Mouse (Mus musculus) heart, embryonic 14.5 days (tissue): Measurements from ENCODE around the gene Ppip5k1. TPM values are rescaled to one million over a fixed set of nuclear protein-coding genes. Genes with fewer than 3 reads are reported as not detected.

ENCODE experiments used
- ATAC-seq: fragments of 200-750 bp; cut with Nextera tagmentation; 2 replicates; pipeline ENCODE4 v1.8.0; 2017; ENCODE audit warnings: low read depth, moderate TSS enrichment; ENCODE audit not compliant: insufficient number of reproducible peaks, insufficient read depth, low FRiP score
- H3K27ac ChIP-seq, 2 experiments: fragments of 200-500 bp in 1 of 2; fragments of 300-500 bp in 1 of 2; sonication (generic) in 1 of 2; replicated peaks in 1 of 2; 2 replicates each; pipeline ENCODE4 v1.5.1; 2012 to 2014; ENCODE audit warnings: low read depth in 2 of 2, low read length in 2 of 2, control low read depth in 1 of 2, mild to moderate bottlenecking in 1 of 2, mixed read lengths in 1 of 2; ENCODE audit not compliant: control insufficient read depth in 1 of 2, insufficient read depth in 1 of 2
- H3K27me3 ChIP-seq: fragments of 300-500 bp; sonication (generic); 2 replicates; pipeline ENCODE4 v1.6.1; 2014; ENCODE audit warnings: mild to moderate bottlenecking, low read length, control low read depth; ENCODE audit not compliant: control insufficient read depth, insufficient read depth
- H3K36me3 ChIP-seq: fragments of 300-500 bp; sonication (generic); 2 replicates; pipeline ENCODE4 v1.6.1; 2014; ENCODE audit warnings: mild to moderate bottlenecking, control low read depth, low read length, mixed read lengths; ENCODE audit not compliant: control insufficient read depth, insufficient read depth
- H3K4me1 ChIP-seq, 2 experiments: fragments of 200-500 bp in 1 of 2; fragments of 300-500 bp in 1 of 2; sonication (generic) in 1 of 2; 2 replicates each; pipeline ENCODE4 v1.6.1; 2012 to 2014; ENCODE audit warnings: low read length in 2 of 2, control low read depth in 1 of 2, mixed read lengths in 1 of 2; ENCODE audit not compliant: control insufficient read depth in 2 of 2, insufficient read depth in 2 of 2
- H3K4me2 ChIP-seq: fragments of 300-500 bp; sonication (generic); 2 replicates; pipeline ENCODE4 v1.6.1; 2014; ENCODE audit warnings: mild to moderate bottlenecking, low read length
- H3K4me3 ChIP-seq, 2 experiments: fragments of 200-500 bp in 1 of 2; fragments of 300-500 bp in 1 of 2; sonication (generic) in 1 of 2; 2 replicates each; pipeline ENCODE4 v1.5.1; 2012 to 2014; ENCODE audit warnings: low read length in 2 of 2, mild to moderate bottlenecking in 2 of 2, control low read depth in 1 of 2, low read depth in 1 of 2, moderate library complexity in 1 of 2; ENCODE audit not compliant: control insufficient read depth in 1 of 2, insufficient read depth in 1 of 2
- H3K9ac ChIP-seq: fragments of 300-500 bp; sonication (generic); 2 replicates; pipeline ENCODE4 v1.6.1; 2014; ENCODE audit warnings: mild to moderate bottlenecking, low read length
- H3K9me3 ChIP-seq: fragments of 300-500 bp; sonication (generic); 2 replicates; pipeline ENCODE4 v1.6.1; 2016; ENCODE audit warnings: low read length, control low read depth; ENCODE audit not compliant: control insufficient read depth
- WGBS: fragments of 180-500 bp; shearing (Covaris S2); extraction: QIAGEN DNeasy Blood & Tissue Kit; methylation state at CpG from one replicate; pipeline ENCODE4 v1.1.7; 2014; 5-methylcytosine and 5-hydroxymethylcytosine counted together
- polyA plus RNA-seq: library from polyadenylated mRNA; unstranded; fragments of >200 nt; fragmentation: Nextera tagmentation; extraction: Ambion mirVana; gene quantifications from 2 replicates; pipeline ENCODE4 v1.2.1, GENCODE M21; 2014

Gene Ppip5k1
- polyA plus RNA-seq, 1 experiment from 2014 or later, result 12.8 TPM

DNA sequence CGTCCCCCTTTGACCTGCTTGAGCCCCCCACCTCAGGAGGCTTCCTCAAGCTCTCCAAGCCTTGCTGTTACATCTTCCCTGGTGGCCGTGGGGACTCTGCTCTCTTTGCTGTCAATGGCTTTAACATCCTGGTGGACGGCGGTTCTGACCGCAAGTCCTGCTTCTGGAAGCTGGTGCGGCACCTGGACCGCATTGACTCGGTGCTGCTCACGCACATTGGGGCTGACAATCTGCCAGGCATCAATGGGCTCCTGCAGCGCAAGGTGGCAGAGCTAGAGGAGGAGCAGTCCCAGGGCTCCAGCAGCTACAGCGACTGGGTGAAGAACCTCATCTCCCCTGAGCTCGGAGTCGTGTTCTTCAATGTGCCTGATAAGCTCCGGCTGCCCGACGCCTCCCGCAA lies 55.7 kb downstream of the Ppip5k1 start:
- no peak overlapping the region for H3K4me2 ChIP-seq
- no peak overlapping the region for H3K9ac ChIP-seq
- H3K36me3 ChIP-seq, result peaks cover 54% of the 10 kb centered on the region
- no peak for ATAC-seq
- H3K4me3 ChIP-seq, result no peak overlapping the region
- H3K4me1 ChIP-seq, result peaks cover 25 to 37% of the 10 kb centered on the region in 2 experiments
- 0 out of 2 replicates have a peak, but pooled peaks cover 6% of the 10 kb centered on the region for H3K27me3 ChIP-seq
- 74% methylated on average over 17 of the region's 17 CpGs for WGBS
- H3K9me3 ChIP-seq, result no peaks in the 10 kb centered on the region
- H3K27ac ChIP-seq, result no peak overlapping the region

DNA sequence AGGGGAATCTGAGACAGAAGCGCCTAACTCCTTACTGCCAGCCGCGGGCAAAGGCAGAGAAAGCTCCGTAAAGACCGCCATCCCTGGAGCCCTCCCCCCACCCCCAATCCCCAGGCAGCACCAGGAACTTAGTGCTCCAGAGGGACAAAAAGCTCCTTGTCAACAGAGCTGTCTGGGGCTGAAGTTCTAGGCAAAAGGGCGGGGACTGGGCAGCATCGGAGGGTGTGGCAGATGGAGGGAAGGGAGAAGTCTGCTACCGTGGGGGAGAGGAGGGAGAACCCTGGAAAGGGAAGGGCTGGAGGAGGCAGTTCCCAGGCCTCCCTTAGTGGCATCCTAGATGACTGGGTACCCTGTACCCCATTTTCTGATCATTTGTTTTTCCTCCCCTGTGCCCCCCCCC lies 57.1 kb downstream of the Ppip5k1 start:
- H3K27me3 ChIP-seq, result 0 out of 2 replicates have a peak, but pooled peaks cover 6% of the 10 kb centered on the region
- peak overlapping the region; percentile 2; the same call in 1 of the 2 replicates for H3K9ac ChIP-seq
- H3K4me2 ChIP-seq, result no peak overlapping the region
- H3K4me1 ChIP-seq, result peaks cover 35 to 48% of the 10 kb centered on the region in 2 experiments
- H3K4me3 ChIP-seq, result no peak overlapping the region
- no peaks in the 10 kb centered on the region for H3K9me3 ChIP-seq
- ATAC-seq, result no peak
- no peak overlapping the region for H3K27ac ChIP-seq
- 12% methylated on average over 8 of the region's 8 CpGs for WGBS
- peaks cover 40% of the 10 kb centered on the region for H3K36me3 ChIP-seq

DNA sequence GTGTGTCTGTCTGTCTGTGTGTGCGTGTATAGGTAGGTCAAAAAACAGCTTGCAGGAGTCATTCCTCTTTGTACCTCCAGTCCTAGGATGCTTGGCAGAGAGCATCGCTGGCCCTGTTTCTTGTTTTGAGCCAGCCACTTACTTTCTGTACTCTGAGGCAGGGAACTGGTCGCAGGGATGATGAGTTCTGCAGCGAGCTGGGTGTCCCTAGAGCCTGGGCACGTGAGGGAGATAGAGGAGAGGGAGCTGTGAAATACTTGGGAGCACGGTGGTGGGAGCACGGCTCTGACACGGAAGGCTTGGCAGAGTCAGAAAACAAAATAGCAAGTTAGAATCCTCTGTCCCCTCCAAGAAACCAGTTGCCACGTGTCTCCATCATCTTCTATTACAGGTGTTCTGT lies 57.5 kb downstream of the Ppip5k1 start:
- ATAC-seq, result no peak

DNA sequence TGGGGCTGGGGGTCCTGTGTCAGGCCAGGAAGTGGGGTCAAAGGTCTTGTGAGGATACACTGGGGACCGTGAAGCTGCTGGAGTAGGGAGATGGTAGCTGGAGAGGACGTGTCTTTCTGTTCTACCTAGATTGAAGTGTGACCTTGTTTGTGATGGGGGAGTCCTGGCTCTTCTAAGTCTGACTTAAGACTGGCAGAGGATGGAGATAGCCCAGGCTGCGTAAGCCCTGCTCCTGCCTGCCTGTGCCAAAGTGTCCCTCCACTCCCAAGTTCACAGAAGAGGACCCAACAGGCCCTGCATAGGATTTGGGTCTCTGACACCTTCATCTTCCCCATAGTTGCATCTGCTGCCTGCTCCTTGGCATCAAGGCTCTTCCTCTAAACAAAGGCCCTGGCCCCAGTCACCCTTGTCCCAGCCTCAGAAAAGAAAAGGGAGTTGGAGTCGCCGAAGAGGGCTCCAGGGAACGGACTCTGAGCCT lies 58.4 kb downstream of the Ppip5k1 start:
- Histone ChIP-seq H3K27me3 (0 out of 2 replicates have a peak, but pooled peaks cover 6% of the 10 kb centered on the region), H3K4me1 (peaks cover 35 to 48% of the 10 kb centered on the region in 2 experiments), H3K9me3 (no peaks in the 10 kb centered on the region), H3K4me2 (peak overlapping the region; percentile 80), H3K9ac (peak overlapping the region; percentile 73; the same call in 1 of the 2 replicates), H3K4me3 (peak overlapping the region; percentile 53 to 54; a peak in 3 of 4 replicates), H3K36me3 (peaks cover 27% of the 10 kb centered on the region), H3K27ac (no peak overlapping the region)
- WGBS, result 24% methylated on average over 6 of the region's 6 CpGs
- no peak for ATAC-seq

More for the DNA sequence above, 57.5 kb downstream of the Ppip5k1 start:
- peaks cover 35 to 48% of the 10 kb centered on the region in 2 experiments for H3K4me1 ChIP-seq
- H3K4me2 ChIP-seq, result no peak overlapping the region
- H3K9ac ChIP-seq, result 0 out of 2 replicates have a peak overlapping the region, but pooled peaks have one; percentile 2
- 0 out of 2 replicates have a peak, but pooled peaks cover 6% of the 10 kb centered on the region for H3K27me3 ChIP-seq
- H3K27ac ChIP-seq, result no peak overlapping the region
- no peak overlapping the region for H3K4me3 ChIP-seq
- H3K9me3 ChIP-seq, result no peaks in the 10 kb centered on the region
- 9% methylated on average over 9 of the region's 9 CpGs for WGBS
- H3K36me3 ChIP-seq, result peaks cover 36% of the 10 kb centered on the region

DNA sequence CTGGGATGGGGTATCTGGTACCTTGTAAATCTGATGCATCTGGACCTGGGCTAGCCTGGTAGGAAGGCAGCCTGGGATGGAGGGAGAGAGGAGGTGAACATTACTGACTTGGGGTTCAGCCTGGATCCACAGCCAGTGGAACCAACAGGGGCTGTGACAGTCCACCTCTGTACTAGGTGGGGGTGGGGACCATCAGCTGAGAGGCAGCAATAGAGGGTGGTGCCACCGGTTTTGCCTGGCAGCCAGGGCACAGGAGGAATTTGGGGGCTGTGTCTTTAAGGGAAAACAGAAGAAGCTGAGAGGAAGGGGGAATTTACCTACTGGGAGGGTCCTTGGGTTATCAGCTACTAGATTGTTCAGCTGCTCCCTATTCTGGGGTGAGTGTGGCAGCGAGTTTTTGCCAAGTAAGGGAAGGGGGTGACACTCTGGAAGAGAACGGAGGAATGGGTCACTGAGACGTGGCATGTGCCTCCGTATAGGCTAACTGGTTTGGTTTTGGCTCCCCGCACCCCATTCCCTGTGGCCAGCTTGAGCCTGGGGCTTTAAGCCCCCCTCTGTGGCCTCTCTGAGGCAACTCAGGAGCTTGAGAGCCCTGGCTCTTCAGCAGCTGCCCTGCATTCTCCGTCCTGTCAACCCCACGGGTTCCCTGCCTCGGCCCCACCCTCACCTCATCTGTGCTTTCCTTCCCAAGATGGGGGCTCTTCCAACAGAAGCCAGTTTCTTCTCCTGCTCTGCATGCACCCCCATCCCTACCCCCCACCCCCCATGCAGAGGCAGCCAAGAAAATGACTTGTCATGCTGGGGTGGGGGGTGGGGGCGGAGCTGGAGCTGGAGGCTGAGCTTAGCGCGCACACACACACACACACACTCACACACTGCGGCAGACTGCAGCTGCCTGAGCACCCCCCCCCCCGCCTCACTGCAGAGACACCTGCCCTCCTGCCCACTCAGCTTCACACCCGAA lies 59.3 kb downstream of the Ppip5k1 start:
- Histone ChIP-seq H3K36me3 (peaks cover 18% of the 10 kb centered on the region), H3K27me3 (peaks cover 9% of the 10 kb centered on the region; the same call in 1 of the 2 replicates), H3K9me3 (no peaks in the 10 kb centered on the region), H3K4me1 (peaks cover 35 to 48% of the 10 kb centered on the region in 2 experiments), H3K9ac (peak overlapping the region; percentile 73), H3K27ac (peak overlapping the region; percentile 48 to 94), H3K4me2 (peak overlapping the region; percentile 80), H3K4me3 (peak overlapping the region; percentile 53 to 54)
- 4% methylated on average over 15 of the region's 15 CpGs for WGBS
- ATAC-seq, result no peak

DNA sequence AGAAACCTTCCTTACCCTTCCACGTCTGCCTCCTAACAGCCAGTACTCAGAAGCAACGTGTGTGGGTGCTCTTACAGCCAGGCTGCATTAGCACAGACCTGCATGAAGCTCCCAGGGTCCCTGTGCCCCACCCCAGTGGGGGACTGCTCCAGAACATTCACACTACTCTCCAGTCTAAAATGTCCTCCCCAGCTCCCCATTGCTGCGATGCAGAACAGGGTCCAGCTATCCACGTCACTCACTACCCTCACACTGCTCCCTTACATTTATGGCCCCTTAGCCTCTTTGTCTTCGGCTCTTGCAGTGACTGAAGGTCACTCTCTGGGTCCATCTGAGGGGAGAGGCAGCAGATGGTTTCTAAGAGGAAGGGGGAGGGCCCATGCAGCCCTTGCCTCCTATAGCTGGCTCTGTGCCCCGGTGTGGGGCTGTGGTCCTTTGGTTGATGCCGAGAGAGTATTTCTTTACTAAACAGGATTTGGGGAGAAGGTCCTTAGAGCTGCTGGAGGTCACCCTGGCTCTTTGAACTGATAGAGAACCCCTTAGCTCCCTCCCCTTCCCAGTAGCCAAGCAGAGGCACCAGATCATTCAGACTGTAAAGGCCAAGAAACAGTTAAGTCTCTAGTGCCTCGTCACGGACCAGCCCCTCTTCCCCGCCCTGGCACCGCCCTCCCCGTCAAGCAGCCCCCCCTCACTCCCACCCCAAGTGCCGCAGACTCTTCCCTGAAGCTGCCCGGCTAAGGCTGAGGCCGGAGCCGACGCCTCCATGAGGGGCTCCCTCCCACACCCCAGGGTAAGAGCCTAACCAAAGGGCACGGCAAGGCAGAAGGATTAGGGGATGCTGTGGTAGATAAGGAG lies 60.2 kb downstream of the Ppip5k1 start:
- peak; percentile 60 for ATAC-seq
- Histone ChIP-seq H3K27me3 (peaks cover 18% of the 10 kb centered on the region; the same call in 1 of the 2 replicates), H3K9me3 (no peaks in the 10 kb centered on the region), H3K4me2 (peak overlapping the region; percentile 80), H3K36me3 (0 out of 2 replicates have a peak, but pooled peaks cover 9% of the 10 kb centered on the region), H3K27ac (peak overlapping the region; percentile 91 to 94), H3K4me1 (peaks cover 35 to 48% of the 10 kb centered on the region in 2 experiments), H3K4me3 (peak overlapping the region; percentile 53 to 54), H3K9ac (peak overlapping the region; percentile 73)
- WGBS, result 3% methylated on average over 18 of the region's 18 CpGs

DNA sequence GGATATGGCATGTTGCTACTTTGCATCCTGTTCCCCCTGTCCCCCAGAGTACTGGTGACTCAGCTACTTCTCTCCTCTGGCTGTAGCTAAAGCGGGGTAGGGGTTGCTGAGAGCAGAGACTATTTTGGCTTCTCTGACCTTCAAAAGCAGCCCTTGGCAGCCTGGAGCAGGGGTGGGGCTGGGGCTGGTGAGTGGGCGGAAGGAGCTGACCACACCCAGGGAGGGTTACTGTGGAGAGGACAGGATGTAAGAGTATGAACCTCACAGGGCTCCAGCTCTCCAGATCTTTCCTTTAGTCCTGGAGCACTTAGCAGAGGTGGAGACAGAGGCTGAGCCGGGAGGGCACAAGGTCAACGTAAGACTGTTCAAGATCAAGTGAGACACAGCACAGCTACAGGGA lies 61.0 kb downstream of the Ppip5k1 start:
- H3K4me3 ChIP-seq, result peak overlapping the region; percentile 53 to 54
- 3% methylated on average over 4 of the region's 4 CpGs for WGBS
- peak overlapping the region; percentile 73 for H3K9ac ChIP-seq
- peaks cover 37 to 48% of the 10 kb centered on the region in 2 experiments for H3K4me1 ChIP-seq
- H3K36me3 ChIP-seq, result 0 out of 2 replicates have a peak, but pooled peaks cover 2% of the 10 kb centered on the region
- peaks cover 19% of the 10 kb centered on the region; the same call in 1 of the 2 replicates for H3K27me3 ChIP-seq
- peak; percentile 28; the same call in 1 of the 2 replicates for ATAC-seq
- H3K4me2 ChIP-seq, result peak overlapping the region; percentile 80
- H3K9me3 ChIP-seq, result no peaks in the 10 kb centered on the region
- H3K27ac ChIP-seq, result peak overlapping the region; percentile 91 to 94
